Mouse (Mus musculus) liver, embryonic 13.5 days (tissue): Measurements from ENCODE around the gene Atrip. TPM values are rescaled to one million over a fixed set of nuclear protein-coding genes. Genes with fewer than 3 reads are reported as not detected.

Experiments
- ATAC-seq: fragments of 200-750 bp; cut with Nextera tagmentation; 2 replicates; pipeline ENCODE4 v1.8.0; 2017; ENCODE audit warnings: low read depth, mild to moderate bottlenecking, moderate number of reproducible peaks, moderate library complexity
- DNase-seq: peaks from one replicate; pipeline ENCODE4 v3.0.0; 2022
- H3K27ac ChIP-seq: fragments of 300-500 bp; sonication (generic); 2 replicates; pipeline ENCODE4 v1.5.1; 2015; ENCODE audit warnings: moderate library complexity, mild to moderate bottlenecking, inconsistent platforms
- H3K27me3 ChIP-seq: fragments of 300-500 bp; sonication (generic); 2 replicates; pipeline ENCODE4 v1.6.1; 2015; ENCODE audit warnings: mild to moderate bottlenecking, inconsistent platforms
- H3K36me3 ChIP-seq: fragments of 300-500 bp; sonication (generic); 2 replicates; pipeline ENCODE4 v1.6.1; 2015; ENCODE audit warnings: mild to moderate bottlenecking, inconsistent platforms
- H3K4me1 ChIP-seq: fragments of 300-500 bp; sonication (generic); replicated peaks from 2 replicates; pipeline ENCODE4 v1.6.1; 2015; ENCODE audit warnings: inconsistent platforms
- H3K4me2 ChIP-seq: fragments of 300-500 bp; sonication (generic); 2 replicates; pipeline ENCODE4 v1.6.1; 2015; ENCODE audit warnings: inconsistent platforms, mild to moderate bottlenecking, moderate library complexity
- H3K4me3 ChIP-seq: fragments of 300-500 bp; sonication (generic); replicated peaks from 2 replicates; pipeline ENCODE4 v1.5.1; 2015; ENCODE audit warnings: mild to moderate bottlenecking, inconsistent platforms
- H3K9ac ChIP-seq: fragments of 300-500 bp; sonication (generic); 2 replicates; pipeline ENCODE4 v1.6.1; 2015; ENCODE audit warnings: mild to moderate bottlenecking, inconsistent platforms
- H3K9me3 ChIP-seq: fragments of 300-500 bp; sonication (generic); replicated peaks from 2 replicates; pipeline ENCODE4 v1.6.1; 2016; ENCODE audit warnings: inconsistent platforms
- WGBS: fragments of 180-500 bp; shearing (Covaris S2); methylation state at CpG from one replicate; pipeline ENCODE4 v1.1.7; 2015; ENCODE audit not compliant: insufficient replicate concordance; 5-methylcytosine and 5-hydroxymethylcytosine counted together
- polyA plus RNA-seq: library from polyadenylated mRNA; unstranded; fragments of >200 nt; fragmentation: Nextera tagmentation; extraction: Ambion mirVana; gene quantifications from 2 replicates; pipeline ENCODE4 v1.2.1, GENCODE M21; 2015

The Atrip gene
- polyA plus RNA-seq, 1 experiment from 2014 or later = 12.7 TPM

- H3K4me2 ChIP-seq = no peak overlapping the region
- no peaks in the 10 kb centered on the region for H3K4me1 ChIP-seq
- H3K9me3 ChIP-seq = no peaks in the 10 kb centered on the region
- H3K4me3 ChIP-seq = no peak overlapping the region
- DNase-seq (no peak), ATAC-seq (no peak)
- WGBS = 69% methylated on average over 11 of the region's 11 CpGs
- H3K27ac ChIP-seq = no peak overlapping the region
- H3K27me3 ChIP-seq = no peaks in the 10 kb centered on the region
- H3K9ac ChIP-seq = no peak overlapping the region
- peaks cover 44% of the 10 kb centered on the region for H3K36me3 ChIP-seq
Observed at GRCm38 (mm10) chr9:109110240-109110639, 36.3 kb upstream of the Atrip start.

- Histone ChIP-seq H3K4me2 (no peak overlapping the region), H3K9ac (no peak overlapping the region), H3K36me3 (peaks cover 40% of the 10 kb centered on the region), H3K27ac (no peak overlapping the region), H3K4me1 (no peaks in the 10 kb centered on the region), H3K27me3 (no peaks in the 10 kb centered on the region), H3K4me3 (no peak overlapping the region), H3K9me3 (no peaks in the 10 kb centered on the region)
- ATAC-seq (no peak), DNase-seq (no peak)
- WGBS = 67% methylated on average over 6 of the region's 6 CpGs
Observed at GRCm38 (mm10) chr9:109107341-109107740, 33.4 kb upstream of the Atrip start.

- 70% methylated on average over 12 of the region's 12 CpGs for WGBS
- Histone ChIP-seq H3K4me3 (no peak overlapping the region), H3K9ac (no peak overlapping the region), H3K4me1 (no peaks in the 10 kb centered on the region), H3K9me3 (no peaks in the 10 kb centered on the region), H3K36me3 (peaks cover 33% of the 10 kb centered on the region), H3K4me2 (no peak overlapping the region), H3K27ac (no peak overlapping the region), H3K27me3 (no peaks in the 10 kb centered on the region)
- DNase-seq = no peak
- ATAC-seq = no peak
Observed at GRCm38 (mm10) chr9:109105648-109106047, 31.7 kb upstream of the Atrip start.

- no peaks in the 10 kb centered on the region for H3K27me3 ChIP-seq
- no peak overlapping the region for H3K9ac ChIP-seq
- H3K9me3 ChIP-seq = no peaks in the 10 kb centered on the region
- no peak overlapping the region for H3K27ac ChIP-seq
- H3K4me3 ChIP-seq = no peak overlapping the region
- H3K4me2 ChIP-seq = no peak overlapping the region
- DNase-seq (no peak), ATAC-seq (no peak)
- peaks cover 30% of the 10 kb centered on the region for H3K36me3 ChIP-seq
- 72% methylated on average over 12 of the region's 12 CpGs for WGBS
- H3K4me1 ChIP-seq = no peaks in the 10 kb centered on the region
Observed at GRCm38 (mm10) chr9:109105011-109105410, 31.1 kb upstream of the Atrip start.

- DNase-seq (no peak), ATAC-seq (no peak)
- Histone ChIP-seq H3K27me3 (no peaks in the 10 kb centered on the region), H3K4me1 (peaks cover 3% of the 10 kb centered on the region), H3K27ac (no peak overlapping the region), H3K9ac (no peak overlapping the region), H3K9me3 (no peaks in the 10 kb centered on the region), H3K4me2 (no peak overlapping the region), H3K36me3 (peaks cover 24% of the 10 kb centered on the region), H3K4me3 (no peak overlapping the region)
- WGBS = 81% methylated on average over 9 of the region's 9 CpGs
Observed at GRCm38 (mm10) chr9:109104083-109104482, 30.2 kb upstream of the Atrip start.

- Histone ChIP-seq H3K4me1 (peaks cover 11% of the 10 kb centered on the region), H3K36me3 (peaks cover 17% of the 10 kb centered on the region; the same call in 1 of the 2 replicates), H3K4me3 (no peak overlapping the region), H3K9me3 (no peaks in the 10 kb centered on the region), H3K27ac (no peak overlapping the region), H3K4me2 (no peak overlapping the region), H3K27me3 (no peaks in the 10 kb centered on the region), H3K9ac (no peak overlapping the region)
- 63% methylated on average over 7 of the region's 7 CpGs for WGBS
- ATAC-seq (no peak), DNase-seq (no peak)
Observed at GRCm38 (mm10) chr9:109103250-109103649, 29.3 kb upstream of the Atrip start.

GRCm38 (mm10) chr9:109102541-109102940 is 28.6 kb upstream of the Atrip start:
- peaks cover under 1% of the 10 kb centered on the region; the same call in 1 of the 2 replicates for H3K27me3 ChIP-seq
- peaks cover 16% of the 10 kb centered on the region for H3K4me1 ChIP-seq
- no peak overlapping the region for H3K4me2 ChIP-seq
- ATAC-seq = no peak
- H3K9ac ChIP-seq = no peak overlapping the region
- no peak overlapping the region for H3K4me3 ChIP-seq
- H3K27ac ChIP-seq = no peak overlapping the region
- WGBS = 59% methylated on average over 3 of the region's 3 CpGs
- no peaks in the 10 kb centered on the region for H3K9me3 ChIP-seq
- peaks cover 13% of the 10 kb centered on the region; the same call in 1 of the 2 replicates for H3K36me3 ChIP-seq
- no peak for DNase-seq

GRCm38 (mm10) chr9:109101933-109102445 is 28.1 kb upstream of the Atrip start:
- DNase-seq (no peak), ATAC-seq (no peak)
- Histone ChIP-seq H3K4me1 (peaks cover 16% of the 10 kb centered on the region), H3K9me3 (no peaks in the 10 kb centered on the region), H3K4me3 (no peak overlapping the region), H3K4me2 (no peak overlapping the region), H3K27me3 (peaks cover 6% of the 10 kb centered on the region), H3K36me3 (peaks cover 13% of the 10 kb centered on the region; the same call in 1 of the 2 replicates), H3K27ac (no peak overlapping the region), H3K9ac (no peak overlapping the region)
- WGBS = 72% methylated on average over 5 of the region's 5 CpGs

- H3K27me3 ChIP-seq = peaks cover 22% of the 10 kb centered on the region
- no peak overlapping the region for H3K27ac ChIP-seq
- ATAC-seq (no peak), DNase-seq (no peak)
- no peak overlapping the region for H3K9ac ChIP-seq
- H3K9me3 ChIP-seq = no peaks in the 10 kb centered on the region
- H3K4me2 ChIP-seq = no peak overlapping the region
- no peak overlapping the region for H3K4me3 ChIP-seq
- H3K36me3 ChIP-seq = peaks cover 2% of the 10 kb centered on the region; the same call in 1 of the 2 replicates
- peaks cover 19% of the 10 kb centered on the region for H3K4me1 ChIP-seq
- 66% methylated on average over 20 of the region's 20 CpGs for WGBS
Observed at GRCm38 (mm10) chr9:109100307-109100928, 26.5 kb upstream of the Atrip start.

GRCm38 (mm10) chr9:109098969-109099368 is 25.0 kb upstream of the Atrip start:
- peaks cover 2% of the 10 kb centered on the region; the same call in 1 of the 2 replicates for H3K36me3 ChIP-seq
- H3K27me3 ChIP-seq = peaks cover 36% of the 10 kb centered on the region
- H3K4me1 ChIP-seq = peaks cover 30% of the 10 kb centered on the region
- 59% methylated on average over 6 of the region's 6 CpGs for WGBS
- no peak overlapping the region for H3K4me2 ChIP-seq
- DNase-seq (no peak), ATAC-seq (peak; percentile 38; the same call in 1 of the 2 replicates)
- no peak overlapping the region for H3K9ac ChIP-seq
- H3K27ac ChIP-seq = peak overlapping the region; percentile 86
- no peak overlapping the region for H3K4me3 ChIP-seq
- H3K9me3 ChIP-seq = no peaks in the 10 kb centered on the region

GRCm38 (mm10) chr9:109098366-109098765 is 24.4 kb upstream of the Atrip start:
- no peak overlapping the region for H3K9ac ChIP-seq
- no peak overlapping the region for H3K4me3 ChIP-seq
- no peak for DNase-seq

GRCm38 (mm10) chr9:109097831-109098230 is 23.9 kb upstream of the Atrip start:
- H3K27ac ChIP-seq = peak overlapping the region; percentile 86; the same call in 1 of the 2 replicates
- H3K4me3 ChIP-seq = no peak overlapping the region
- DNase-seq (no peak), ATAC-seq (no peak)
- H3K9me3 ChIP-seq = no peaks in the 10 kb centered on the region
- H3K27me3 ChIP-seq = peaks cover 47% of the 10 kb centered on the region
- WGBS = 62% methylated on average over 5 of the region's 5 CpGs
- peaks cover 37% of the 10 kb centered on the region for H3K4me1 ChIP-seq
- peaks cover 3% of the 10 kb centered on the region; the same call in 1 of the 2 replicates for H3K36me3 ChIP-seq
- no peak overlapping the region for H3K9ac ChIP-seq
- H3K4me2 ChIP-seq = peak overlapping the region; percentile 69

More at GRCm38 (mm10) chr9:109098366-109098765, 24.4 kb upstream of the Atrip start:
- Histone ChIP-seq H3K27ac (peak overlapping the region; percentile 86), H3K36me3 (peaks cover 2% of the 10 kb centered on the region; the same call in 1 of the 2 replicates), H3K4me1 (peaks cover 33% of the 10 kb centered on the region), H3K27me3 (peaks cover 42% of the 10 kb centered on the region), H3K4me2 (no peak overlapping the region), H3K9me3 (no peaks in the 10 kb centered on the region)
- no peak for ATAC-seq
- 72% methylated on average over 8 of the region's 8 CpGs for WGBS
